Mouse (Mus musculus) small intestine, adult 2 months (tissue): ENCODE measurements around the gene Slc1a3.

ENCODE experiments used
- CTCF ChIP-seq: fragments of 200-500 bp; IDR thresholded peaks from 2 replicates; pipeline ENCODE4 v1.5.1; 2012; ENCODE audit warnings: low read depth, mild to moderate bottlenecking, control low read depth, inconsistent platforms, low read length, moderate library complexity, mixed read lengths; ENCODE audit not compliant: insufficient replicate concordance, insufficient read length; ENCODE audit errors: extremely low read depth
- POLR2A ChIP-seq: fragments of 200-500 bp; IDR thresholded peaks from 2 replicates; pipeline ENCODE4 v1.6.1; 2012; ENCODE audit warnings: low read depth, mild to moderate bottlenecking, control low read depth, inconsistent platforms, low read length, moderate library complexity

GRCm38 (mm10) chr15:8601312-8602146 lies 109.0 kb downstream of the Slc1a3 start:
- no peak for TF ChIP-seq POLR2A
- TF ChIP-seq CTCF: no peak
